ENCODE assay signal across 18 mouse cellular contexts in the genomic region with DNA sequence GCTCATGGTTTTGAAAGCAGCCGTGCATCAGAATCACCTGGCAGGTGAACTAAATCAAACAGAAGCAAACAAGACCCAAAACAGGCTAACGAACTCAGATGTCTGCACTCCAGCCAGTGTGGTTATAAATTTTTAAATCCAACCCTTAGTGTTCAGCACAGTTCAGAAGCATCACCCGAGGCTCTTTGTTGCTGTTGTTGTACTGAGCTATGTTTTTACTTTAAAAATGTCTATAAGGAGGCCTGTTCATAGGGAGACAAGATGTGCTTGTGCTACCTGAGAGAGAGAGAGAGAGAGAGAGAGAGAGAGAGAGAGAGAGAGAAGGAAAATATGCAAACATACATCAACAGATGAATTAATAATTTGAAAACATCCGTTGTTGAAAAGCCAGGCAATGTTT.
"Had no signal": no experiment of that assay in that cellular context is flagged by ENCODE, and none has a peak within 500 bp of the region (broad histone marks: within the 10 kb centered on the region; RNA-seq: fewer than 3 reads in every experiment).

No protein-coding gene starts in this region.

- DNase-seq: lung, adult 18-20 months; lung, embryonic 14.5 days; lung, postnatal 10 days; lung, postnatal 4 days; retina, postnatal 1 day; right cerebral cortex, adult 18-20 months; right cerebral cortex, postnatal 25 days; right cerebral cortex, postnatal 4 days; spleen, adult 18-20 months; thymus, adult 18-20 months; thymus, postnatal 14 days; thymus, postnatal 36 days had no signal

- H3K4me2 ChIP-seq: liver, embryonic 12.5 days; lung, embryonic 14.5 days; neural tube, embryonic 13.5 days; neural tube, embryonic 15.5 days had no signal

- H3K9me3 ChIP-seq: liver, embryonic 12.5 days; neural tube, embryonic 13.5 days; neural tube, embryonic 15.5 days had no signal

- H3K9ac ChIP-seq: liver, embryonic 12.5 days; liver, embryonic 14.5 days; lung, embryonic 14.5 days; neural tube, embryonic 13.5 days; neural tube, embryonic 15.5 days had no signal

- H3K4me3 ChIP-seq: liver, embryonic 12.5 days; megakaryocyte, embryonic 14.5 days; myocyte; neural tube, embryonic 13.5 days; neural tube, embryonic 15.5 days had no signal

- H3K4me1 ChIP-seq: liver, embryonic 12.5 days; megakaryocyte, embryonic 14.5 days had no signal

- H3K36me3 ChIP-seq: liver, embryonic 12.5 days; neural tube, embryonic 13.5 days; neural tube, embryonic 15.5 days had no signal

- H3K27ac ChIP-seq: liver, embryonic 12.5 days; liver, embryonic 14.5 days; neural tube, embryonic 15.5 days had no signal

- H3K27me3 ChIP-seq: liver, embryonic 12.5 days; neural tube, embryonic 13.5 days; neural tube, embryonic 15.5 days had no signal

- ATAC-seq: liver, embryonic 12.5 days had no signal
